Mouse (Mus musculus): ENCODE results near the gene Necab3.

The Necab3 gene

DNA sequence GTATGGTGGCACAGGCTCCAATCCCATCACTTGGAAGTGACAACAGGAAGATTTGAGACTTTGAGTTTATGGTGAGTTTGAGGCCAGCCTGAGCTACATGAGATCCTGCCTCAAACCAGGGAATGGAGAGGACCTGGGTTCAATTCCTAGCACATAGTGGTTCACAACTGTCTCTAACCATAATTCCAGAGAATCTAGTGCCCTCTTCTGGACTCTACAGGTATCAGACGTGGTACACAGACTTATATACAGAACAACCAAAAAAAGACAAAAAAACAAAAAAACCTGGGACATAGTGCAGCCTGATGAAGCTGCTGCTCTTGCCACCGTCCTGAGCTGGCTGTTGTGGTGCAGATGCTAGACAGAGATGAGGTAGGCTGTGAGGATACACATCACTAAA lies 17.1 kb downstream of the Necab3 start:
- DNase-seq (ENCODE audit: low spot score): no peak

DNA sequence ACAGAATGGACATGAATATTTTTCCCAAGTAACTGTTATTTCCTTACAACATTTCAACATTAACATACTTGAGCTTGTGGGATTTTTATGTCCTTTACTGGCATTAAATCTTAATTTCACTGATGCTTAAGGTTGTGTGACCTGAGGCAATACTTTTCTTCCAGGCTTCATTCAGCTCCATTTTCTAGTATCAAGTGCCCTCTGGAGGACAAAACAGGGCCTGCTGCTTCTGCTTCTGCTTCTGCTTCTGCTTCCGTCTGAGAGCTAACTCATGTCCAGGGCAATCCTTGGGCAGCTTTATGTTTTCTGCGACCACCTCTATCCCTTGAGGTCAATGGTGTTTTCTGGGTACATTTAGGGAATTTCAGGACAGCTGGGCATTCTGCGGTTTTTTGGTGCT lies 19.0 kb downstream of the Necab3 start:
- DNase-seq (ENCODE audit: low spot score): peak; percentile 72

DNA sequence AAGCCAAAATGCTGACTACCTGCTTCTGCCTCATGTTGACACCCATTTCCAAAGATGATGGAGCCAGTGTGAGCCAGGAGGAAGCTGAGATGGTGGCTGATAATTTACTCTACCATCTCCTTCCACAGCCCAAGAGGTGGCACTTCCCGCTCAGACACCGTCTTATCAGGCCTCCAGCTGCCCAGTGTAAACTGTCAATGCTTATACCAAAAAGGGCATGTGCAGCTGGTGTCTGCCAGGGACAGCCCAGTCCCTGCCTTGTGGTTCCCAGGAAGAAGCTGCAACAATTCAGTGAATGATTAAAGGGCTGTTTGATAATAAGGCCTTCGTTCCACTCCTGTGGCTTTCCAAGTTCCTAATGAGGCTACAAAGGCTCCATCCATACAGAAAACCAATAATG lies 20.0 kb downstream of the Necab3 start:
- DNase-seq (ENCODE audit: low spot score): no peak

DNA sequence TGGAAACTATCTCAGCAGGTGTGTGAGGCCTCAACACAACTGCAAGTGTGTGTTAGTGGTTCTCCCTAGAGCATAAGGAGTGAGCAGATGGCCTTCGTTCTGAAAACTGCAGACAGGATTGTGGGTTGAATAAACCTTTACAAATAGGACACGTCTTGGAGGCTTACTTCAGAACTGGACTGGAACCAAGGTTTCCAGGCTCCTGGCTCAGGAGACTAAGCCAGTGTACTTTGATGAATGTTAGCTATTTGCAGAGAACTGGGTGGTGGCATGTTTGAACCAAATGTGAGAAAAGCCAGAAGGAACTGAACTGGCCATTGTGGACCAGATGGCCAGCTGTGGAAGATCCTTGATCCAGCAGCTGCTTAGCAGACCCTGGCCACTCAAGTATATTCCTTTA lies 20.4 kb downstream of the Necab3 start:
- peak; percentile 66 for DNase-seq (ENCODE audit: low spot score)

DNA sequence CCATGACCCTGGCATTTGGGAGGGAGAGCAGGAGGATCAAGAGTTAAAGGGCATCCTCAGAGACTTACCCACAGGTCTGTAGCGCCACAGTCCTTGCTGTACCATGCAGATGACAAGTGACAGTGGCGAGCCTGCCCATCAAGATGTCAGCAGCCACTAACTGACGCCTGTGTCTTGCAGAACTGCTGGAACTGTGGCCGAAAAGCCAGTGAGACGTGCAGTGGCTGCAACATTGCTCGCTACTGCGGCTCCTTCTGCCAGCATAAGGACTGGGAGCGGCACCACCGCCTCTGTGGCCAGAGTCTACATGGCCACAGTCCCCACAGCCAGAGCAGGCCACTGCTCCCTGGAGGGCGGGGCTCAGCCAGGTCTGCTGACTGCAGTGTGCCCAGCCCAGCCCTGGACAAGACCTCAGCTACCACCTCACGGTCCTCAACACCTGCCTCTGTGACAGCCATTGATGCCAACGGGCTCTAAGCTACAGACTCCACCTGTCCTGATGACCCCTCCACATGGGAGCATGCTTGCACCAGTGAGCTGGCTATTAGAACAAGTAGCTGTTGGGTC lies 23.9 kb downstream of the Necab3 start:
- DNase-seq (ENCODE audit: low spot score): no peak

DNA sequence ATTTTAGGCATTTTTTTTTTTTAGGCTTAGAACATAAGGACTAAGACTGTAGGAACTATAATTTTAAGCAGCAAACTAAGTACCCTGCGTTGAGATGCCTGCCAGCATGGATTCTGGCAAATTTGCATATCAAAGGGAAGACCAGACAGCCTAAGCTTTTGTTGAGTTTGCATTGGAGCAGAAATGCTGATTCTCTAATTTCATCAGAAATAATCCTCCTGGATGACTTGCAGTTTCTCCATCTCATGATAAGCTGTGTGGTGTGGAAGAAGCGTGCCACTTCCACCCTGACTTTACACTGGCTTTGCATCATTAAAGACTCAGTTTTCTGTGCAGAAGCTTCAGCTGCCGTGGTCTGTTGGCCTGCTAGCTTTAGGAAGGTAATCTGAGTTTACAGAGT lies 25.8 kb downstream of the Necab3 start:
- DNase-seq (ENCODE audit: low spot score): no peak

DNA sequence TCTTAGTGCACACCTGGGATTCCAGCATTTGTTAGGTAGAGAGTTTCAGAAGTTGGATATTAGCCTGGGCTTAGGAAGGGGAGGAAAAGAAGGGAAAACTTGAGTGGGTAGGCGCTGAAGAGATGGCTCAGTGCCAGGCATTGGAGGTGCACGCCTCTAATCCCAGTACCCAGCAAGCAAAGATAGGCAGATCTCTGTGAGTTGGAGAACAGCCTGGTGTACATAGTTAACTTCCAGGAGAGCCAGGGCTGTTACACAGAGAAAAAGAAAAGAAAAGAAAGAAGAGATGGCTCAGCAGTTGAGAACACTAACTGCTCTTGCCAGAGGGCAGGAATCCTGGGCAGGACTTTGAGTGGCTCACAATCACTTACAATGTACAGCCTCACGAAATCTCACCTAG lies 32.2 kb downstream of the Necab3 start:
- DNase-seq (ENCODE audit: low spot score): no peak

DNA sequence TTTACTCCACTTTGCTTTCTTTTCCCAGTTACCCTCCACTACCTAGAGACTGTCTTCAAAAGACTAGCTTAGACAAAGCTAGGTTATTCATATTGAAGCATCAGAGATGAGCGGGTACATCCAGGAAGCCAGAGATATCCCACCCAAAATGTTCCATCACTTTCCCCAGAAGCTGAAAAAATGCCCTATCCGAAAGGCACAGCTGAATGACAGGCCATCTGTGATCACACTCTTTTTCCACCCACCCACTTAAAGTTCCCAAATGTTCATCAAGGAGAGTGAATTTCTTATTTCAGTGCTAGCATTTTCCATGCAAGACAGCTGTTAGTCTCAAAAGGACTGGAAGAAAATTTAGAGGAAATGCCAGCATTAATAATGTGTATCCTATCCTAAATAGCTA lies 33.4 kb downstream of the Necab3 start:
- DNase-seq (ENCODE audit: low spot score): peak; percentile 40

DNA sequence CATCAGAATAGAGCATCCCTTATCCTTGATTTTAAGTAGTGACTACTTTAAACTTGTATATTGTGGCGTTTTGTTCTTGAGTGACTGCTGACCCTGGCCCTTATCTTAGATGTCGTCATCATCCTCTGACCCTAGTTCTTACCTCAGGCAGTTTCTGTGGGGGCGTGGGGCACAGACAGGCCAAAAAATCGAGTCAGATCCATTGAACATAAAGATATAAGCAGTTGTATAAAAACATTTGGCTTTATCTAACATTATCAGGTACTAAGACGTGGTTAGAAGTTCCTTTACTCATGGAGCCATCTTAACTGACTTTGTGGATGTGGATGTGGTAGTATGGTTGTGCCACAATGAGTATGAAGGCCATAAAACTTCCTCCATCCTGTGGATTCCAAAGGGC lies 36.4 kb downstream of the Necab3 start:
- no peak for DNase-seq (ENCODE audit: low spot score)

DNA sequence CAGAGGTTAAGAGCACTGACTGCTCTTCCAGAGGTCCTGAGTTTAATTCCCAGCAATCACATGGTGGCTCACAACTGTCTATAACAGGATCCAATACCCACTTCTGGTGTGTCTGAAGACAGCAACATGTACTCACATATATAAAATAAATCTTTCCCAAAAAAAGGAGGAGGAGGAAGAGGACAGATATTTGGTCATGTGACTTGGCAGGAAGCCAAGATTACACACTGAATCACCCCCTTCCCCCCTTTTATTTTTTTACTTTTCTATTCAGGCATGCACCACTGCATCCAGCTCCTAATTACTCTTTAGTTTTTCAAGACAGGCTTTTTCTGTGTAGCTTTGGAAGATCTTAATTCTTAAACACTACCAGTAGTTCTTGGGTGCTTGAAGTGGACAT lies 37.2 kb downstream of the Necab3 start:
- DNase-seq (ENCODE audit: low spot score): no peak

DNA sequence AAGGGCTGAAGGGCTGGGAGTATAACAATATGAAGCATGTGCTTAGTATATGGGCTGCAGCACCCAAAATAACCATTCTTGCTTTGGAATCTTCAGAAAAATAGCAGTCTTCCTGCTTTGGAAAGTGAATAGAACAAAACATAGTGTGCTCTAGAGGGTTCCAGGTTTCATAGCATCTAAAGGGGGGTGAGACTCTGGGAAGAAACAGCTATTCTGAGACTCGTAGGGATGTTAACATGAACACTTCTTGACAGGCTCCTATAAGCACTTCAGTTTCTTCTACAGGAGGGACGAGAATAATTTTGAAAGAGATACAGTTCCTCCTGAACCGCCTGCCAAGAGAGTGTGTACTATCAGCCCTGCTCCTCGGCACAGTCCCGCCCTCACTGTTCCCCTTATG lies 41.3 kb downstream of the Necab3 start:
- no peak for DNase-seq (ENCODE audit: low spot score)

DNA sequence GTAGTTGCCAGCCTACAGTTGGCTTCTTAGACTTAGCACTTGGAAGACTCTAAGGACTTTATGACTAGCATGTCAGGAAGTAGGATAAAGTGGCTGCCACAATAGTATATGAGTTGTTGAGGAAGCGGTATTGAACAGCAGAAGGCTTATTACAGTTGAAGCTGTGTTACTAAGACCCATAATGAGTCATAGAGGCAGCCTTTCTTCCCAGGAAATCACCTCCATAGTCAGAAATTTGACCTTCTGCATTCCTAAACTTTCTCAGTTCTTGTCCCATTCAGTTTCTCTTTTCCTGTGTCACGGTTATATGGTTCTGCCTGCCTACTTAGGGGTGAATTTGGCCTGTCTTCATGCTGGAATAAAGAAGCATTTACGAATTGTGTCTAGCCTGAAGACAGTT lies 41.7 kb downstream of the Necab3 start:
- no peak for DNase-seq (ENCODE audit: low spot score)

DNA sequence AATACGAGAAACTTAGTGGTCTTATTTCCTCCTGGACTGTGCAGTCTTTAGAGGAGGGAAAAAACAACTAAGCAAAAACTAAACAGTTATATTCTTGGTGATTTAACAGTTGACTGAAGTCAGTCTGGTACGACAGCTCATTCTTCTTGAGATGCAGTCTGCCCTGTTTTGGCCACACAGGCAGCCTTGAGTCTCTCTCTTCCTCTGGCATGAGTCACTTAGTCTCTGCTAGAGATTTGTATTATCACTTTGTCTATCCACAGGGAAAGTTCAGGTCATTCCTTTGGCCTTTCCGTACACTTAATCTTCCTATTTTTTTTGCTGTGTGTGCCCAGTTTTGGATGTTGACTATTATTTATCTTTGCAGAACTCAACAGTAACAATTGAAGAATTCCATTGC lies 48.5 kb downstream of the Necab3 start:
- DNase-seq (ENCODE audit: low spot score): no peak

DNA sequence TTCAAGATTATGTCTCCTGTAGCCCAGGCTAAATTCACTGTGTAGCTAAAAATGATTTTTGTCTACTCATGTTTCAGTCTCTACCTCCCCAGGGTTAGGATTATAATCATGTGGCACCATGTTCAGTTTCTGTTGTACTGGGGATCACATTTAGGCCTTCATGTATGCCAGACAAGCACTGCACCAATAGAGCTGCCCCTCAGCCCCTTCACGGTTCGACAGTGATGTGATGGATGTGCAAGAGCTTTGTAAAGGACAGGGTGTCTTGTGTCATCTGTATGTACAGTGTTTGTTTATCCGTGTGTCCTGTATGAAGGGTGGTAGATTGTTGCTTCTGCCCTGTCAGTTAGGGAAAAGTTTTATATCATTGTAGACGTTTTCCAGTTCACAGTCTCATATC lies 50.2 kb downstream of the Necab3 start:
- DNase-seq (ENCODE audit: low spot score): no peak

DNA sequence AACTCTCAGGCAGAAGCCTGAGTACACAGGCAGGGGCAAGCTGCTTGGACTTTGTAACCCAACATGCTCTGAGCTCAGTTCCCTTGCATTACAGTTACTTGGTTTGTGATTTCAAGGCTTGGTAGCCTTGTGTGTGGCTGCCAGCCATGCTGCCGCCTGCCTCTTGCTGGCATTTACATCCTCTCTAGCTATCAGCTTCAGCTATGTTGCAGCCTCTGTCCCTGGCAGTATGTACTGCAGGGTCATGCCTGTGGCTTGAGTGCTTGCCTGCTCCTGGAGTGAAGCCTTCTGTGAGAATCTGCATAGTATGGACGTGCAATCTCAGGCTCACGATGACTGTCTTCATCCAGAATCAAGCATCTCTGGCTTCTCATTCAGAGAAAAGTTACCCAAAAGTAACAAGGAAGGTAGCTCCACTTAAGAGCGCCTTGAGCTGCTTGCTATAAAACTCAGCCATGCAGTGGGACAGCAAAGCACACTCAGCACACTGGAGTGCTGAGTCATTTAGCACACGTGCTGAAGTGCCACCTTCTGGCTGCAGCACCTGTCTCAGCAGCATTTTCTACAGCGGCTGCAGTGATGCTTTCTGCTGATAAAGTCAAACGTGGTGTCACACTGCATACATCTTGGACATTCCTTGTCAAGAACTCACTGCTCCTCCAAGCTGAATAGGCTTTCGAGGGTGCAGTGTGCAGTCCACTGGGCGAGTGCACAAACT lies 51.0 kb downstream of the Necab3 start:
- peak; percentile 14 for DNase-seq (ENCODE audit: low spot score)

DNA sequence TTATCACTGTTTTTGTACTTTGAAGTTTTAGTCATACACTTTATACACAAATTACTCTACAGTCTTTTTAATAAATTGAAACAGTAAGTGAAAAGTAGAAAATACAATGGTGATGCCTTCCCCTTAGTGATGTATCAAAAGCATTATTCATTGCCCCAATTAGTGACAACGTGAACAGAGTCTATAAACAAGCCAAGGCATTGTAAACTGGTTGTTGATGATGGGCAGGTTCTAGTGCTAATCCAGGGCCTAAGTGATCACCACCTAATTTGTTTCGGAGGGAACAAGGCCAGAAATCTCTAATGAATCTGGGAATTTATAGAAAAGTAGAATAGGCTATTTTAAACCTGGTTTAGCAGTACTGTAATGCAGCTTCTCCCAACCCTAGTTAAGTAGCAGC lies 51.6 kb downstream of the Necab3 start:
- DNase-seq (ENCODE audit: low spot score): no peak

DNA sequence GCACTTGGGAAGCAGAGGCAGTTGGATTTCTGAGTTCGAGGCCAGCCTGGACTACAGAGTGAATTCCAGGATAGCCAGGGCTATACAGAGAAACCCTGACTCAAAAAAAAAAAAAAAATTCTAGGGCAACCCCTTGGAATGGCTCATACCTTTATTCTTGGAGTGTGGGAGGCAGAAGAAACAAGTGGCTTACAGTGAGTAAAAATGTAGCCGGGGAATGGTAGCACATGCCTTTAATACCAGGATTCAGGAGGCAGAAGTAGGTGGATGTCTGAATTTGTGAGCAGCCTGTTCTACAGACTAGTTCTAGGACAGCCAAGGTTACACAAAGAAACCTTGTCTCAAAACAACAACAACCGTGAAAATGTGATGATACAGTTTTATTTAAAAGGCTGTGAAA lies 57.9 kb downstream of the Necab3 start:
- no peak for DNase-seq (ENCODE audit: low spot score)

DNA sequence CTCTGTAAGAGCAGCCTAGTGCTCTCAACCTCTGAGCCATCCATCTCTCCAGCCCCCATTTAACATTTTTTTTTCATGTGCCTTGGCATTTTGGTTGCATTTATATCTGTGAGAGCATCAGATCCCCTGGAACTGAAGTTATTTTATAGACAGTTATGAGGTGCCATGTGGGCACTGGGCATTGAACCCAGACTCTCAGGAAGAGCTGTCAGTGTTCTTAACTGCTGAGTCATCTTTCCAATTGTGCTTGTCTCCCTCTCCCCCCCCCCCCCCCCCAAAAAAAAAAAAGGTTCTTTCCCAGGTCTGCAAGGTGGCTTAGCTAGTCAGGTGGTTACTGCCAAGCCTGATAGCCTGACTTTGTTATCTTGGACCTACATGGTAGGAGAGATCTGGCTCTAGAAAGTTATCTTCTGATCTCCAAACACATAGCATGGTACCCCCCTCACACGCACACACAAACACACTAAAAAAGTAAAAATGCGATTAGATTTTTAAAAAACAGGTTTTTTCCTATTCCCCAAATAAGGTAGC lies 58.9 kb downstream of the Necab3 start:
- DNase-seq (ENCODE audit: low spot score): no peak

DNA sequence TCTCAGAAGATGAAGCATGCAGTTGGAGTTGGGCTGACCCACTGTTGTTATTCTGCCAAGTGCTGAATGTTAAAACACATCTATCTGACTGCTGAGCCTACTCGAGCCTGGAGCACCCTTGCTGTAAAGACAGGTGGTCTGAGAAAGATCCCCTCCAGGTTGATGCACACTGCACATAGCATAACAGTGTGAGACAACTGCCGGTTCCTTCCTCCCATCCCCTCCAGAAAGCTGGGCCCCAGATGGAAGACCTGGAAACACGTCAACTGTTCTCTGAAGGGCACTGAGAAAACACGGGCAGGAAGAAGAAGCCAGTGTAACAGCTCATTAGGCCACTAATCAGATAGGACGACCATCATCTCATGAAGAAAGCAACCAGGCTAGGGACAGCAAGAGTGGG lies 60.1 kb downstream of the Necab3 start:
- no peak for DNase-seq (ENCODE audit: low spot score)

DNA sequence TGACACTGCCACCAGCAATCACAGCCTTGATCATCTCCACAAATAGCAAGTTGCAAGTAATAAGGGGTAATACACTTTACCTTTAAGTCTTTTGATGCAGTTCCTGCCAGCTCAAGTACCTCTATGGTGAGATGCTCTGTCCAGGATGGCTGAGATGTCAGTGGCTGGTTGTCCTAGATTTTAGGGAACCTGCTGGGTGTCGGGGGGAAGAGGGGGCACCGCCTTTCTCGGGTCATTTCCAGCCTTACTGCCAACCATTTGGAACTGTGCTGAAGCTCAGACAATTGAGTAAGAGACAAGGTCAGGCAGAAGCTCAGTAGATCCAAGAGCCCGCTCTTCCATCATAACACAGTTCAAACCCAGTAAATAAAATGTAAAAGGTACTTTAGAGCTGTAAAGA lies 63.7 kb downstream of the Necab3 start:
- DNase-seq (ENCODE audit: low spot score): no peak
